Mouse (Mus musculus) c-Kit-positive CD71-negative TER-119-negative erythroid progenitor cells, embryonic 14.5 days (primary cell): ENCODE measurements around the gene Tubg1.
"Not testable (repeated sequence)": the region's sequence is repeated elsewhere in the genome, so short reads cannot be mapped to it uniquely, and the experiment has no call there.

Experiments
- DNase-seq: peaks from one replicate; pipeline ENCODE4 v3.0.0-alpha.2; 2013; ENCODE audit warnings: low read depth

Gene Tubg1

GRCm38 (mm10) chr11:101142215-101142967 lies 22.7 kb downstream of the Tubg1 start:
- DNase-seq = no peak

- no peak for DNase-seq
These were observed 23.8 kb downstream of the Tubg1 start for GRCm38 (mm10) chr11:101143338-101144225.

GRCm38 (mm10) chr11:101146377-101146776 lies 26.6 kb downstream of the Tubg1 start:
- DNase-seq = no peak

GRCm38 (mm10) chr11:101148751-101149150 lies 29.0 kb downstream of the Tubg1 start:
- no peak for DNase-seq

- DNase-seq = no peak
These were observed 29.7 kb downstream of the Tubg1 start for GRCm38 (mm10) chr11:101149178-101150105.

GRCm38 (mm10) chr11:101151063-101151462 lies 31.3 kb downstream of the Tubg1 start:
- no peak for DNase-seq

GRCm38 (mm10) chr11:101152825-101153224 lies 33.1 kb downstream of the Tubg1 start:
- no peak for DNase-seq

GRCm38 (mm10) chr11:101154648-101155047 lies 34.9 kb downstream of the Tubg1 start:
- no peak for DNase-seq

GRCm38 (mm10) chr11:101155151-101155550 lies 35.4 kb downstream of the Tubg1 start:
- DNase-seq = no peak

- no peak for DNase-seq
These were observed 36.1 kb downstream of the Tubg1 start, which contains the start of gene Tubg2 for GRCm38 (mm10) chr11:101155728-101156371. Tubg2 (plus strand) TSS chr11:101155907.

GRCm38 (mm10) chr11:101160151-101160550 lies 40.4 kb downstream of the Tubg1 start:
- not testable (repeated sequence) for DNase-seq

GRCm38 (mm10) chr11:101160981-101161505 lies 41.3 kb downstream of the Tubg1 start:
- DNase-seq = not testable (repeated sequence)

- DNase-seq = no peak
These were observed 41.8 kb downstream of the Tubg1 start for GRCm38 (mm10) chr11:101161551-101161950.

- DNase-seq = no peak
These were observed 42.6 kb downstream of the Tubg1 start for GRCm38 (mm10) chr11:101162301-101162700.

- no peak for DNase-seq
These were observed 43.0 kb downstream of the Tubg1 start for GRCm38 (mm10) chr11:101162772-101163171.

- no peak for DNase-seq
These were observed 44.0 kb downstream of the Tubg1 start for GRCm38 (mm10) chr11:101163476-101164350.

GRCm38 (mm10) chr11:101164351-101164665 lies 44.6 kb downstream of the Tubg1 start:
- DNase-seq = no peak

- DNase-seq = no peak
These were observed 45.2 kb downstream of the Tubg1 start for GRCm38 (mm10) chr11:101164677-101165580.

- DNase-seq = no peak
These were observed 46.6 kb downstream of the Tubg1 start for GRCm38 (mm10) chr11:101166357-101166756.
